Mouse (Mus musculus) embryonic stem cell, embryonic (primary cell): ENCODE data around the gene Gm12216.

Source experiments
- CTCF ChIA-PET, 4 experiments: fragments of 300-600 bp in 2 of 4; fragments of 350-600 bp in 2 of 4; sonication (Branson Sonifier 250); formaldehyde crosslinking; loops; one replicate each; lab custom pipeline; 2022; ENCODE audit warnings: inconsistent platforms in 2 of 4; lab: Charles Lee
- POLR2A ChIA-PET, 4 experiments: fragments of 300-600 bp in 2 of 4; fragments of 350-600 bp in 2 of 4; sonication (Branson Sonifier 250); formaldehyde crosslinking; loops; one replicate each; lab custom pipeline; 2022; ENCODE audit warnings: antibody characterized with exemption in 4 of 4, inconsistent platforms in 1 of 4; lab: Charles Lee

Gene Gm12216

GRCm38 (mm10) chr11:53779808-53780207 is 79.2 kb downstream of the Gm12216 start:
- POLR2A ChIA-PET, result interaction anchor here in 3 of 4 experiments (0.5 to 12.6 kb wide), 18 partner anchors 9 to 43 kb away, joined by 3 to 183 read pairs (median 4); partner anchors contain the start of genes Irf1 (in 3 of the 3) and Gm17334 (in 1 of the 3)
- CTCF ChIA-PET, result interaction anchor here in 1 of 4 experiments (0.6 to 1.0 kb wide), 2 partner anchors 11 to 44 kb away, joined by 3 to 5 read pairs; no protein-coding TSS in a partner anchor

DNA sequence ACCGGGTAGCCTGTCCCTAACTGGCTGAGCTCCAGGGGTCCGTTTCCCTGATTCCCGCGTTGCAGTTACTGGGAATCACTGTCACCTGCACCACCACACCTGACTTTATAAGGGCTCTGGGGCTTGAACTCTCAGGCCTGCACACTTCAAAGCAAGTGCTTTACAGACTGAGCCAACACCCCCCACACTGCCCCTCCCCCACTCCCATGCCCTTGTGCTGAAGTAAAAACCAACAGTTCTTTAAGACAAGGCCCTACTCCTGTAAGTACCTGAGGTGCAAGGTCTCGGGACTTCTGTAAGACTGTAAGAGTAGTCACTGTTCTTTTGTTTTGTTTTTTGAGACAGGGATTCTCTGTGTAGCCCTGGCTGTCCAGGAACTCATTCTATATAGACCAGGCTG is 80.6 kb downstream of the Gm12216 start:
- POLR2A ChIA-PET, result interaction anchor here in 3 of 4 experiments (0.9 to 12.6 kb wide), 13 partner anchors 8 to 348 kb away, joined by 3 to 183 read pairs (median 5); partner anchors contain the start of genes Irf1 (in 3 of the 3), Gdf9 (in 1 of the 3), Gm17334 (in 1 of the 3) and Uqcrq (in 1 of the 3)
- CTCF ChIA-PET, result no interaction called here

DNA sequence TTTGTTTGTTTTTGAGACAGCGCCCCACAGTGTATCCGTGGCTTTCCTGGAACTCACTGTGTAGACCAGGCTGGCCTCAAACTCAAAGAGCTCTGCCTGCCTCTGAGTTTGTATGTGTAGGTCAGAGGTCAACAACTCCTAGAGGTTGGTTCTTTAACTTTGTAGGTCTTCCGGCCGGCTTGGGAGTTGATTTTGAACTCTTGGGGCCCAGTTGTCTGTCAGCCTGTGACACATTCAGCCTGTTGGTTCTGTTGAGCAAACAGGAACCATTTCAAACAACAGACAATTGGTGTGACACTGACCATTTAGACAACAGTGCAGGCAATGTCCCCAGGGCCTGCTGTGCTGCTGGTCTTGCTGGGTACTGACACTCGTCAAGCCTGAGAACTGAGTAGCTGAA is 81.3 kb downstream of the Gm12216 start:
- POLR2A ChIA-PET, result interaction anchor here in 3 of 4 experiments (0.6 to 12.6 kb wide), 13 partner anchors 8 to 347 kb away, joined by 3 to 183 read pairs (median 5); partner anchors contain the start of genes Irf1 (in 3 of the 3), Gdf9 (in 1 of the 3), Gm17334 (in 1 of the 3) and Uqcrq (in 1 of the 3)
- CTCF ChIA-PET, result no interaction called here

- CTCF ChIA-PET, result no interaction called here
- POLR2A ChIA-PET, result interaction anchor here in 3 of 4 experiments (1.0 to 12.6 kb wide), 10 partner anchors 8 to 25 kb away, joined by 3 to 183 read pairs (median 4); partner anchors contain the start of genes Gm17334 (in 1 of the 3) and Irf1 (in 1 of the 3)
These were observed 84.3 kb downstream of the Gm12216 start for GRCm38 (mm10) chr11:53774659-53775255.

DNA sequence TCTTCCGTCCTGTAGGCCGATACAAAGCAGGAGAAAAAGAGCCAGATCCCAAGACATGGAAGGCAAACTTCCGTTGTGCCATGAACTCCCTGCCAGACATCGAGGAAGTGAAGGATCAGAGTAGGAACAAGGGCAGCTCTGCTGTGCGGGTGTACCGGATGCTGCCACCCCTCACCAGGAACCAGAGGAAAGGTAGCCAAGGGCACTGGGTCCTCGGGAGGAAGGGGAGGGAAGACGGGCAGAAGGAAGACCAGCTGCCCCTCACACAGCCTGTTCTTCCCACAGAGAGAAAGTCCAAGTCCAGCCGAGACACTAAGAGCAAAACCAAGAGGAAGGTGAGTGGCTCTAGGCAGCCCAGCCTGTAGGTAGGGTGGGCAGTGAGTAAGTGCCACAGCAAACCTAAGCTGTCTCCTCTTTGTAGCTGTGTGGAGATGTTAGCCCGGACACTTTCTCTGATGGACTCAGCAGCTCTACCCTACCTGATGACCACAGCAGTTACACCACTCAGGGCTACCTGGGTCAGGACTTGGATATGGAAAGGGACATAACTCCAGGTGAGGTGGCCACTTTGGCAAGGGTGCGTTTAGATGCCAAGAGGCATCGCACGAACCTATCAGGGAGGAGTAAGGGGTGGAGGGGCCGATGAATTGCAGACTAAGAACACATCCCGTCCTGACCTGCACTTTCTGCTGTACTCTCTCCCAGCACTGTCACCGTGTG is 85.3 kb downstream of the Gm12216 start:
- CTCF ChIA-PET, result interaction anchor here in 1 of 4 experiments (0.6 to 0.9 kb wide), 2 partner anchors 10 to 16 kb away, joined by 3 to 5 read pairs; no protein-coding TSS in a partner anchor
- POLR2A ChIA-PET, result interaction anchor here in 3 of 4 experiments (0.6 to 8.1 kb wide), 8 partner anchors 10 to 343 kb away, joined by 3 to 69 read pairs (median 4); partner anchors contain the start of gene Gdf9 (in 1 of the 3)

GRCm38 (mm10) chr11:53773087-53773486 is 86.0 kb downstream of the Gm12216 start, which contains the start of gene Gm17334:
Gene Gm17334 (minus strand): TSS chr11:53773187.
- ChIA-PET CTCF (interaction anchor here in 2 of 4 experiments (0.6 to 1.0 kb wide), 3 partner anchors 10 to 67 kb away, joined by 3 to 8 read pairs (median 7); no protein-coding TSS in a partner anchor), POLR2A (interaction anchor here in 3 of 4 experiments (0.7 to 13.0 kb wide), 9 partner anchors 8 to 1199 kb away, joined by 3 to 183 read pairs (median 5); no protein-coding TSS in a partner anchor)

GRCm38 (mm10) chr11:53772536-53772935 is 86.5 kb downstream of the Gm12216 start:
- ChIA-PET POLR2A (interaction anchor here in 3 of 4 experiments (0.7 to 13.0 kb wide), 8 partner anchors 8 to 1198 kb away, joined by 3 to 183 read pairs (median 4); no protein-coding TSS in a partner anchor), CTCF (interaction anchor here in 2 of 4 experiments (0.6 to 1.0 kb wide), 3 partner anchors 9 to 68 kb away, joined by 3 to 8 read pairs (median 7); no protein-coding TSS in a partner anchor)

DNA sequence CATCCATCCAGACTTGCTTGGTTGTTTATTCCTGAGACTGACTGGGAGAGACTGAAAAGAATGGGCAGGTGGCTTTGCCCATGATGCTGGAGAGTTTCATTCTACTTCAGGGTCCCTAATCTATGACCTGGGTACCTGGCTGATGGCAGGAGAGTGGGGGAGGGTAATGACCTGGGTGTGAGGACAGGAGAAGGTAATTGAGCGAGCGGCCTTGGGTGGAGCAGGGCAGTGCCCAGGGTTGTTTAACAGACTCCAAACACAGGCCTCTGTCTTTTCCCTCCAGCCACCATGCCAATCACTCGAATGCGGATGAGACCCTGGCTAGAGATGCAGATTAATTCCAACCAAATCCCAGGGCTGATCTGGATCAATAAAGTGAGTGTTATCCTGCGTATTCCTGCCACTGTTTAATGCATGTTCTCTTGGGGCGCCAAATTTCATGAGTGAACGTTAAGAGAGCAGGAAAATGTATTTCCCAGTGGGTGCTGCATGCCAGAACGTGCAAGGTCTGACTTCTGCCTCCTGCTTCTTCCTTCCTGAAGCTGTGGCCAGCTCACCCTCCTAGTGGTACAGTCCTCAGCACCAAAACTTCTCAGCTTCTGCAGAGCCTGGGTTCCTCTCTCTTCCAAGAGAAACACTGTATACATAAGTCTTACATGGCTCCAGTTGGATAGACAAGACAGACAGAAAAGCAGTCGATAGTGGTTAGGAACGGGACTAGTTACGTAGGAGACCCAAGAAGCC is 87.9 kb downstream of the Gm12216 start:
- CTCF ChIA-PET, result interaction anchor here in 3 of 4 experiments (0.7 to 1.7 kb wide), 5 partner anchors 34 to 122 kb away, joined by 3 to 6 read pairs (median 4); no protein-coding TSS in a partner anchor
- POLR2A ChIA-PET, result interaction anchor here in 2 of 4 experiments (0.7 to 13.0 kb wide), 6 partner anchors 9 to 48 kb away, joined by 3 to 183 read pairs (median 10); no protein-coding TSS in a partner anchor

- POLR2A ChIA-PET, result interaction anchor here in 3 of 4 experiments (0.6 to 13.0 kb wide), 53 partner anchors 8 to 446 kb away, joined by 3 to 183 read pairs (median 6); partner anchors contain the start of genes Rad50 (in 2 of the 3), Slc22a5 (in 2 of the 3), Gm12216 (in 1 of the 3) and Slc22a21 (in 1 of the 3)
- CTCF ChIA-PET, result interaction anchor here in 2 of 4 experiments (0.6 to 1.7 kb wide), 8 partner anchors 12 to 80 kb away, joined by 3 to 7 read pairs (median 4); no protein-coding TSS in a partner anchor
These were observed 88.8 kb downstream of the Gm12216 start for GRCm38 (mm10) chr11:53770125-53770791.

DNA sequence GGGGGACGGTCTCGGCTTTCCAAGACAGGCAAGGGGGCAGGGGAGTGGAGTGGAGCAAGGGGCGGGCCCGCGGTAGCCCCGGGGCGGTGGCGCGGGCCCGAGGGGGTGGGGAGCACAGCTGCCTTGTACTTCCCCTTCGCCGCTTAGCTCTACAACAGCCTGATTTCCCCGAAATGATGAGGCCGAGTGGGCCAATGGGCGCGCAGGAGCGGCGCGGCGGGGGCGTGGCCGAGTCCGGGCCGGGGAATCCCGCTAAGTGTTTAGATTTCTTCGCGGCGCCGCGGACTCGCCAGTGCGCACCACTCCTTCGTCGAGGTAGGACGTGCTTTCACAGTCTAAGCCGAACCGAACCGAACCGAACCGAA is 89.3 kb downstream of the Gm12216 start, which contains the start of gene Irf1:
Gene Irf1 (plus strand): TSS at position 255 of the 365 bp plus-strand sequence.
- CTCF ChIA-PET, result interaction anchor here in 2 of 4 experiments (0.6 to 1.7 kb wide), 9 partner anchors 12 to 1733 kb away, joined by 3 to 7 read pairs (median 4); no protein-coding TSS in a partner anchor
- POLR2A ChIA-PET, result interaction anchor here (0.6 to 13.0 kb wide), 68 partner anchors 8 to 1409 kb away, joined by 3 to 183 read pairs (median 5); partner anchors contain the start of genes Rad50 (in 2 of the 4), Slc22a5 (in 2 of the 4), Gm12216 (in 1 of the 4) and Slc22a21 (in 1 of the 4)

- ChIA-PET POLR2A (interaction anchor here (0.6 to 13.0 kb wide), 68 partner anchors 7 to 1409 kb away, joined by 3 to 183 read pairs (median 5); partner anchors contain the start of genes Rad50 (in 2 of the 4), Slc22a5 (in 2 of the 4), Gm12216 (in 1 of the 4) and Slc22a21 (in 1 of the 4)), CTCF (interaction anchor here in 2 of 4 experiments (0.6 to 1.7 kb wide), 6 partner anchors 10 to 1734 kb away, joined by 3 to 7 read pairs (median 4); no protein-coding TSS in a partner anchor)
These were observed 89.9 kb downstream of the Gm12216 start for GRCm38 (mm10) chr11:53769185-53769576.

DNA sequence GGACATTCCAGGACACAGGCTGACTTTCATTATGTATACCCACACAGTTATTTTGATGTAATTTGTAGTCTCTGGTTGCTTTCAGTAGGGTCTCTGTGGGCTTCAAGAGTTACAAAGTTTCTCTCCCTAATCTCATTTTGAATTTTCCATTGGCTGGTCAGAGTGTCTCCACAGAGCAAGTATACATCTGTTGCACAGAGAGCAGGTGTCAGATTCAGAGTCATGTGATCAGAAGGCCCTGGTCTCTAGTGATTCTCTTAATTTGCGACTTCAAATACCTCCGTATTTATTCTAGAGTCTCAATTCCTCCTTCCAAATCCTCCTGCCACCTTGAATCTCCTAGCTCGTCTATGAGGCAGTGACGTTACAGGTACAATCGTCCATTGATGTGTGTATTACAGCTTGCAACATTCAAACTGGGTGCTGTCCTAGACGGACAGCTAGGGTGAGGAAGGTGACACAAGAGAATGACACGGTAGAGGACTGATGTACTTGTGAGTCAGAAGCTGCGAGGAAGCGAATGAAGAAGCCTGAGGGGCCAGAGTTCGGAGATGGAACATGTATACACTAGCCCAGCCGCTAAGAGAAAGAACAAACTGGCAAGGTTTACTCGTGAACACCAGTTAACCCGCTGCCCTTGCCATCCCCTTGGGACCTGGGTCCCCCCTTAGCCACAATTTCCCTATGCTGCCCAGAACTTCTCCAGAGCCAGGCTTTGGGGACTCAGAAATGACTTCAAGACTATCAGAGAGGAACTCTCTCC is 90.5 kb downstream of the Gm12216 start:
- CTCF ChIA-PET, result interaction anchor here in 2 of 4 experiments (0.6 to 1.4 kb wide), 2 partner anchors 10 to 11 kb away, joined by 3 to 7 read pairs; no protein-coding TSS in a partner anchor
- POLR2A ChIA-PET, result interaction anchor here in 3 of 4 experiments (0.6 to 13.0 kb wide), 38 partner anchors 9 to 1408 kb away, joined by 3 to 183 read pairs (median 5); partner anchors contain the start of genes Slc22a5 (in 2 of the 3), Gm12216 (in 1 of the 3), Slc22a21 (in 1 of the 3) and Vdac1 (in 1 of the 3)

- ChIA-PET POLR2A (interaction anchor here in 2 of 4 experiments (0.6 to 13.0 kb wide), 18 partner anchors 10 to 1470 kb away, joined by 3 to 183 read pairs (median 4); partner anchors contain the start of gene Gm17334 (in 1 of the 2)), CTCF (interaction anchor here in 1 of 4 experiments (0.7 to 1.4 kb wide), 4 partner anchors 12 to 85 kb away, joined by 3 to 4 read pairs (median 3); no protein-coding TSS in a partner anchor)
These were observed 94.5 kb downstream of the Gm12216 start for GRCm38 (mm10) chr11:53764581-53764980.

- CTCF ChIA-PET, result interaction anchor here in 3 of 4 experiments (0.5 to 3.1 kb wide), 8 partner anchors 9 to 95 kb away, joined by 3 to 12 read pairs (median 4); partner anchors contain the start of genes Gm12216 (in 1 of the 3) and Gm17334 (in 1 of the 3)
- POLR2A ChIA-PET, result interaction anchor here in 3 of 4 experiments (0.8 to 13.0 kb wide), 30 partner anchors 9 to 675 kb away, joined by 3 to 183 read pairs (median 5); partner anchors contain the start of genes Gm17334 (in 2 of the 3), Rad50 (in 1 of the 3) and Slc22a21 (in 1 of the 3)
These were observed 95.4 kb downstream of the Gm12216 start for GRCm38 (mm10) chr11:53763496-53764140.
